Mouse (Mus musculus) bone marrow, adult 2 months (tissue): ENCODE results near the gene Zfp503. TPM values are rescaled to one million over a fixed set of nuclear protein-coding genes. Genes with fewer than 3 reads are reported as not detected.

Source experiments
- H3K27ac ChIP-seq: fragments of 200-500 bp; 2 replicates; pipeline ENCODE4 v1.5.1; 2012; ENCODE audit warnings: low read depth, mild to moderate bottlenecking, control low read depth, inconsistent platforms, low read length; ENCODE audit not compliant: control insufficient read depth, poor library complexity, insufficient read depth
- H3K4me1 ChIP-seq: fragments of 200-500 bp; 2 replicates; pipeline ENCODE4 v1.6.1; 2011; ENCODE audit warnings: low read length; ENCODE audit not compliant: control insufficient read depth, insufficient read depth
- H3K4me3 ChIP-seq: fragments of 200-500 bp; replicated peaks from 2 replicates; pipeline ENCODE3; 2011; ENCODE audit warnings: mild to moderate bottlenecking, low read depth, low read length, control low read depth; ENCODE audit not compliant: control insufficient read depth
- CTCF ChIP-seq: fragments of 200-500 bp; IDR thresholded peaks from 2 replicates; pipeline ENCODE4 v1.5.1; 2011; ENCODE audit warnings: low read length, control low read depth; ENCODE audit not compliant: control insufficient read depth, insufficient read depth
- POLR2A ChIP-seq: fragments of 200-500 bp; IDR thresholded peaks from 2 replicates; pipeline ENCODE4 v1.6.1; 2011; ENCODE audit warnings: low read depth, mild to moderate bottlenecking, control low read depth, low read length, borderline replicate concordance; ENCODE audit not compliant: control insufficient read depth
- WGBS: fragments of 180-500 bp; shearing (Covaris S2); methylation state at CpG from one replicate; pipeline ENCODE4 v1.1.7; 2018; 5-methylcytosine and 5-hydroxymethylcytosine counted together
- polyA plus RNA-seq: library from polyadenylated mRNA; stranded (reverse); fragments of >200 nt; gene quantifications from 2 replicates; pipeline ENCODE4 v1.2.4, GENCODE M21; 2011; ENCODE audit warnings: low replicate concordance; ENCODE audit not compliant: missing spikeins, insufficient read depth, insufficient read length

Zfp503 gene
- polyA plus RNA-seq: 0.38 and 0.95 TPM in 2 replicates

DNA sequence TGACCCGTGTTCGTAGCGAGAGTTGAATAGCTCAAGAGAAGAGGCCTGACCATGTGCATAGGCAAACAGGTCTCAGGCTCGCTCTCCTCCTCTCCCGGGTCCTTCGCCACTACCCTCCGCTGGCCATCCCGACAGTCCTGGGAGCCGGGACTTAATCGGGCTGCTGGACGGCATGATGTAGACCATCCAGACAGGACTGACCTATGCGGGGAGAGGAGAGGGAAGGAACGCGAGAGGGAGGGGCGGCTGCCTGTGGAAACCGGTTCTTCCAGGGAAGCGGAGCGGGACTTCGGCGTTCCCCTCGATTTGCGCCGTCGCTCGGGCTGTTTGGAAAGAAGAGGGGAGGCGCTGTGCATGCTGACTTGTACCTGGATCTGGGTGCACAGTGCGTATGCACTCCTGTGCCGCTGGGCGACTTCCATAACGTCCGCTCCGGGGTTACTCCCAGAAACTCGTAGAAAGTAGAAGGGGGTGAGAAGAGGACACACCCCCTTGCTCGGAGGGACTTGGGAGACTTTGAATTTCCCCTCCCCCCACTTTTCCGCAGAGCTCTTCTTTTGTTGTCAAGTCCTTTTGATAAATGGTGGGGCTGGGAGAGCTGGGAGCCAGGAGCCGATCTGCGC lies at the start of gene Zfp503:
Zfp503 (minus strand) TSS at position 311 of the 623 bp plus-strand sequence.
- Histone ChIP-seq H3K27ac (no peak within 1 kb of the TSS), H3K4me3 (no peak within 1 kb of the TSS), H3K4me1 (no peaks in the 10 kb centered on the region)
- WGBS: 3% methylated on average over 37 of the region's 37 CpGs
- TF ChIP-seq CTCF (no peak), POLR2A (no peak)

DNA sequence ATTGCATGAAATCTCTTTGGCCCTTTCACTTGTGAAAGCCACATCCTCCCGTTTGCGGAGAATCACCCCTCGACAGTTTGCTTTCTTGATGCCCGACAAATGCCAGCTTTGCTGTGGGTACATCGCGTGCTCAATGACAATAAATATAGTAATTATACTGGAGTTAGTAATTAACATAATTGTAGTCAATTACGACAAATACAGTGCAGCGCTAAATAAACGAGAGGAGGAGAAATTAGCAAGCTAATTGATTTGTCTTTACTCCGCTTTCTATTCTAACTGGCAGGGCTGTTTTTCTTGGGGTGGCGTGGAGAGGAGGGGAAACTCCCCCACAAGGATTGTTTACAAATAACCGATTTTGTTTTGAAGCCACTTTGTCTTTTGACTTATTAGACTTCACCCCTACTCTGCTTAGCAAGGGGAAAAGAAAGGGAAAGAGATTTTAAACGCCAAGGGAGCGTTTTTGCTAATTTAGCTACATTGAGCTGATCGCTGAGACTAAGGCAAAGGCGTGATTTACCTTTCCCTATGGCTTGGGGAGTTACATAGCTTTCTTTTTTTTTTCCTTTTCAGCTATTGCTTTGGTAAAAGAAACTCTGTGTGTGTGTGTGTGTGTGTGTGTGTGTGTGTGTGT lies 48.2 kb upstream of the Zfp503 start:
- Histone ChIP-seq H3K4me3 (no peak overlapping the region), H3K27ac (no peak overlapping the region), H3K4me1 (no peaks in the 10 kb centered on the region)
- TF ChIP-seq POLR2A: no peak
- TF ChIP-seq CTCF: no peak
- 86% methylated on average over 16 of the region's 16 CpGs for WGBS

DNA sequence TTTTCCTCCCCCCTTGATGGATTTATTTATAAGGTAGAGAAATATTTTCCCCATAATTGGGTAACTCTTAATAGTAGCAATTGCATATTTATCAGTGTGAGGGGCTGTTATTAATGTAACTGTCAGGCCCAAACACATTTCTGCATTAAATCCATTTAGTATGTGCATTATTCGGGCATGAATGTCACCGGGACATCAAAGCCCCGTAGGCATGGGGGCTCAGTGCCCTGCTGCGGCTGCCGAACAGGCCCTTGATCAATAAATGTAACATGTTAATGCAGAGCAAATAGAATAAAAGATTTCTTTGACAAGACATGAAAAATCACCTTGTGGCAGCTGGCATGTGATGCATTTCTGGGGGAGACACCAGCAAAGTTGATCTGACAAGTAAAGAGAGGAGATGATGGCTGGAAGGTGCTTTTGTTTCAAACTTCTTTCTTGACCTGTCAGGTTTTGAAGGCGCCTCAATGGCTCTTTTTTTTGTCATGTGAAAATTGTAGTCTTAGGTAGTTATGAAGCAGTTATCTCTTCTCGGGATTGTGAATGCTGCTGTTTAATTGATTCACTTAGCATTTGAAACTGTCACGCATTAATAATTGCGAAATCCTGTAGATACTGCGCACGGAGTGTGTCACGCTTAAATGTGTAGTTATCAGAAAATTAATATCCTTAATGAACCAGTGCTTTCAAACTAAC lies 47.5 kb upstream of the Zfp503 start:
- H3K4me1 ChIP-seq: no peaks in the 10 kb centered on the region
- H3K4me3 ChIP-seq: no peak overlapping the region
- WGBS: 87% methylated on average over 12 of the region's 12 CpGs
- TF ChIP-seq POLR2A: no peak
- no peak for TF ChIP-seq CTCF
- no peak overlapping the region for H3K27ac ChIP-seq

DNA sequence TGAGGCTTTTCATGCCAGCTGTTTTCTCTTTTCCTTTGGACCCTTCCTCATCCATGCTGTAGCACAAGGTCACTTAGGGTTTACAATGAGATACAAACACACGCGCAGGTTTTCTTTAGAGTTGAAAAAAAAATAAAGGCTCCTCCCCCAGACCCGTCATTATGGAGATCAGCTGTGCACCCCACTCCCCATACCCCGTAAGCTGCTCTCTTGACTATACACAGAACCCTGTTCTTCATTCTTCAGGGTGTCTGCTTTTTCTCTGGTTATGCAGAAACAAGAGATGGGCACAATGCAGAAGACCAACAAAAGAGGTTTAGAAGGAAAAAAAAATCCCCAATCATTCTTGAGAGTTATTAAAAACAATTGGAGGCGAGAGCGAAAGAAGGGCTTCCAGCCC lies 46.9 kb upstream of the Zfp503 start:
- TF ChIP-seq CTCF (no peak), POLR2A (no peak)
- Histone ChIP-seq H3K4me3 (no peak overlapping the region), H3K27ac (no peak overlapping the region), H3K4me1 (no peaks in the 10 kb centered on the region)
- WGBS: 89% methylated on average over 6 of the region's 6 CpGs

DNA sequence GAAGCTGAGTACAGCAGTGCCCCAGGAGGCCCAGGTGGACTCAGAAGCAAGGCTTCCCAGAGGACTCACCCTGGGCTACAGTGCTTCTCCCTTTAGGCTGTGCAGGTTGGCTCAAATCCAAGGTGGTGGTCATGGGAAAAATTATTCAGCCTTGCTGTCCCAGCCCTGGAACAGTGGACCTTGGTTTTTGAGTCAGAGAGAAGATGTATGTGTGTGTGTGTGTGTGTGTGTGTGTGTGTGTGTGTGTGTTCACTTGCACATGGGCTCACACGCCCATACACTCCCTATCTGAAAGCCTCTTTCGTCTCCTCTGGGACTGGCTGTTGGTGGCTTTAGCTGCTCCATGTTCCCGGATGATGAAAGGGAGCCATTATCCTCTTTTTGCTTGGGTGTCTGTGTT lies 46.5 kb upstream of the Zfp503 start:
- 71% methylated on average over 3 of the region's 3 CpGs for WGBS
- no peaks in the 10 kb centered on the region for H3K4me1 ChIP-seq
- TF ChIP-seq CTCF (no peak), POLR2A (no peak)
- no peak overlapping the region for H3K27ac ChIP-seq
- H3K4me3 ChIP-seq: no peak overlapping the region

DNA sequence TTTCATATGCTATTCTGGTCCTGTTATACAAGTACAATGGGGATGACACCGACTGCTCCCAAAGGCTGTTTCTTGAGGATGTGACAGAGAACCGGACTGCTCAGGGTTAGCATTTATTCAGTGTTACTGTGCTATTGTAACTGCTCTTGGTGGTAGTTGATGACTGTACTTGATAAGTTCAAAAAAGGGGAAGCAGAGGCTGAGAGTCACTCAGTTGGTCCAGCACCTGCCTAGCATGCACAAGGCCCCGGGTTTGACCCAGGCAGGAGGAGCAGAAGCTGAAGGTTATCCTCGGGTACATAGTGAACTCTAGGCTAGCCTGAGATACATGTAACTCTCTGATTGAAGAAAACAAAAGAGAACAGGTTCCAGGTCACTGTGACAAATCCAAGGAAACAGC lies 34.1 kb upstream of the Zfp503 start:
- peaks cover 1% of the 10 kb centered on the region for H3K4me1 ChIP-seq
- 19% methylated on average over 4 of the region's 4 CpGs for WGBS
- no peak for TF ChIP-seq CTCF
- no peak overlapping the region for H3K27ac ChIP-seq
- H3K4me3 ChIP-seq: no peak overlapping the region

DNA sequence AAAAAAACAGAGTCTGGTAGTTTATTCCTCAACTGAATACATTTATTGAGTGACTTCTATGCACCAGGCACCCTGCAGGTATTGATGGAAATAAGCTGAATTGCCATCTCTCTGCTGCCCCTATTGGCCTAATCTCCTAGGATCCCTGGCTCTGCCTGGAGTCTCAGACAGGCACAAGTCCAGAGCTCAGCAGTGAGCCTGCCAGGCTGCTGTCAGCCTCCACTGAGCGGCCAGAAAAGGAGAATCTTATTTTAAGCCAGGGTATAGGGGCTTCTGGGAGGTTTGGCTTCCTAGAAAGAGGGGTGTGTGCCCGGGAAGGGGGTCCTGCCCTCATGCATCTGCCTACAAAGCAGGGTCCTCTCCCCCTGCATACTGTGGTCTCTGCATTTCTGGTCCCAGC lies 31.5 kb upstream of the Zfp503 start:
- TF ChIP-seq POLR2A: no peak
- no peak; the same call in 1 of the 2 replicates for TF ChIP-seq CTCF
- Histone ChIP-seq H3K4me3 (no peak overlapping the region), H3K4me1 (peaks cover 1% of the 10 kb centered on the region; the same call in 1 of the 2 replicates), H3K27ac (no peak overlapping the region)
- WGBS: 39% methylated on average over 2 of the region's 2 CpGs

DNA sequence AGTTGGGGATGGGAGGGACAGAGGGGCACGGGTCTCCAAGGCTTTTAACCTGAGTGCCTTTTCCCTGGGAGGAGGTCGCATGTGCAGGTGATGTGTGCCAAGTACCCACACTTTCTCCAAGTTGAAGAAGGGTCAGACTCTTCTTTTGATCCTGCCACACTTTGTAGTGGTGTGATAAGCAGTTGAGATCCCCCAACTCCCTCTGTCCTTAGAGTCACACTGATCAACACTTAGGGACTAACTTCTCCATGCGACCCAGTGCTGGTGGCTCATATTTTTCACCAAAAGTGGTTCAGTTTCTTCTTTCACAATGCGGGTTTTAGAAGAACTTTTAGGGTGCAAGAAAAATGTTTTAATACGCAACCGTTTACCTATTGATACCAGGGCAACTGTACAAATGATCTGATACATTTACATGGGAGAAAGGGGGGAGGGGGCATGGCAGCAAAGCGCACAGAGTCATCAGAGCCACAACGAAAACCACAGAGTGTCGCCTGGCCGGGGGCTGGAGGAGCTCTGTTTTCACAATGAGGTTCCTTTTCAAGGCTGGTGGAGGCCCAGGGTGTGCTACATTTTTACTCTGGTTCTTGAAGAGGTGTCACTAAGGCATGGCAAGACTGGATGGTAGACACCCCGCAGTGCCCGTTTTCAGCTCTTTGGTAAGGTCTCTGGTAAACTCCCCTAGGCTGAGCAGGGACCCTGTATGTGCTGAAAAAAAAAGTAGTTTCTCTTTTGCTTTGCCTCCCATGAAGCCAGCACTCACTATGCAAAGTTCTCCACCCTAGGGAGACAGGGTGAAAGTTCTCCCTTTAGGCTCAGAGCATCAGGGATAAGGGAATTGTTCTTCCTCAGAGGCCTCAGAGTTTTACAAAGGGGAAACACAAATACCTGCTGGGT lies 30.8 kb upstream of the Zfp503 start:
- TF ChIP-seq POLR2A: no peak
- TF ChIP-seq CTCF: no peak
- Histone ChIP-seq H3K4me1 (peaks cover 1% of the 10 kb centered on the region; the same call in 1 of the 2 replicates), H3K4me3 (peak overlapping the region; percentile 62), H3K27ac (peak overlapping the region; percentile 83)
- 3% methylated on average over 12 of the region's 12 CpGs for WGBS
